Mouse (Mus musculus) liver, embryonic 11.5 days (tissue): ENCODE measurements at regions not wholly inside any gene's neighbourhood (a gene's known extent, or its start where the extent isn't known, plus 50 kb on each side); places are given as distances from the start of the nearest gene placed in this dataset.

Source experiments
- ATAC-seq: fragments of 200-750 bp; cut with Nextera tagmentation; replicated peaks from 2 replicates; pipeline ENCODE4 v1.8.0; 2017; ENCODE audit warnings: moderate number of reproducible peaks, mild to moderate bottlenecking, moderate TSS enrichment, moderate library complexity; ENCODE audit not compliant: low FRiP score
- DNase-seq: peaks from one replicate; pipeline ENCODE4 v3.0.0-alpha.2; 2017; ENCODE audit warnings: low spot score
- H3K27ac ChIP-seq: fragments of 300-500 bp; sonication (generic); 2 replicates; pipeline ENCODE4 v1.5.1; 2014; ENCODE audit warnings: mild to moderate bottlenecking, low read depth, low read length, control low read depth
- H3K27me3 ChIP-seq: fragments of 300-500 bp; sonication (generic); replicated peaks from 2 replicates; pipeline ENCODE4 v1.6.1; 2014; ENCODE audit warnings: low read length, mixed read lengths; ENCODE audit not compliant: control insufficient read depth, insufficient read depth
- H3K36me3 ChIP-seq: fragments of 300-500 bp; sonication (generic); 2 replicates; pipeline ENCODE4 v1.6.1; 2014; ENCODE audit warnings: mild to moderate bottlenecking, low read length, moderate library complexity, mixed read lengths; ENCODE audit not compliant: control insufficient read depth, insufficient read depth
- H3K4me1 ChIP-seq: fragments of 300-500 bp; sonication (generic); replicated peaks from 2 replicates; pipeline ENCODE4 v1.6.1; 2014; ENCODE audit warnings: low read length, mixed read lengths; ENCODE audit not compliant: control insufficient read depth, insufficient read depth
- H3K4me2 ChIP-seq: fragments of 300-500 bp; sonication (generic); 2 replicates; pipeline ENCODE4 v1.6.1; 2014; ENCODE audit warnings: mild to moderate bottlenecking, control low read depth, moderate library complexity
- H3K4me3 ChIP-seq: fragments of 300-500 bp; sonication (generic); 2 replicates; pipeline ENCODE4 v1.5.1; 2014; ENCODE audit warnings: low read depth, low read length, control low read depth
- H3K9ac ChIP-seq: fragments of 300-500 bp; sonication (generic); 2 replicates; pipeline ENCODE4 v1.6.1; 2014; ENCODE audit warnings: low read depth, low read length, control low read depth
- H3K9me3 ChIP-seq: fragments of 300-500 bp; sonication (generic); 2 replicates; pipeline ENCODE4 v1.6.1; 2016; ENCODE audit warnings: low read length, inconsistent platforms, mixed read lengths; ENCODE audit not compliant: control insufficient read depth
- WGBS: fragments of 180-500 bp; shearing (Covaris S2); extraction: QIAGEN DNeasy Blood & Tissue Kit; methylation state at CpG from one replicate; pipeline ENCODE4 v1.1.7; 2014; 5-methylcytosine and 5-hydroxymethylcytosine counted together

DNA sequence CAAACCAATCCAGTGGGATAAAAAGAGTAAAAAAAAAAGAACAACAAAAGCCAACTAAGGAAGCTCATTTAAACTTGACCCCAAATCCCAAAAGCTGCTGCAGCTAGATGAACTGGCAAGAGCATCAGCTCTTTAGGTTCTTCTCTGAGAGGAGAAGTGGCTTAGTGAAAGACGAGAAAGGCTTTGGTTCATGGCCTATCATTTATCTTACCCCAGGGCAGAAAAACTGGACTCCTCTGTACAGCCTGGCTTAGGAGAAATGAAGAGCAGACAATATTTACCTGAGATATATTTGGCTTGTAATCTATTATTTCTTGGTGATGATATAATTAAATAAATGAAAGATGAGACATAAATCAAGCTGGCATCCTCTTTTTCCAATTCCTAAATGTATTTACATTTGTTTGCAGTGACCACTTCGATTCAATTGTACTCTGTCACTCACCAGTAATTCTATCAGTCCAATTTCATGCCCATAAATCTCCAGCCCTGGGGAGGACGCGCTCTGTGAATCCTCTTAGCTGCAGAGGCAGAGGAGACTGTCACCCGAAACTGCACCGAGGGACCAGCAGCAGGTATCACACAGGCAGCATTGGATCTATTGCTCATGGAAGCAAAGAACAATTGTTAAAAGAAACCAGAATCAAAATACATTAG is 114.8 kb upstream of the Plpp4 start:
- Histone ChIP-seq H3K9ac (no peak overlapping the region), H3K4me3 (no peak overlapping the region), H3K27ac (no peak overlapping the region), H3K4me2 (no peak overlapping the region), H3K27me3 (no peaks in the 10 kb centered on the region), H3K36me3 (no peaks in the 10 kb centered on the region), H3K4me1 (no peaks in the 10 kb centered on the region), H3K9me3 (no peaks in the 10 kb centered on the region)
- no peak for DNase-seq
- no peak for ATAC-seq
- WGBS = 76% methylated on average over 6 of the region's 6 CpGs

DNA sequence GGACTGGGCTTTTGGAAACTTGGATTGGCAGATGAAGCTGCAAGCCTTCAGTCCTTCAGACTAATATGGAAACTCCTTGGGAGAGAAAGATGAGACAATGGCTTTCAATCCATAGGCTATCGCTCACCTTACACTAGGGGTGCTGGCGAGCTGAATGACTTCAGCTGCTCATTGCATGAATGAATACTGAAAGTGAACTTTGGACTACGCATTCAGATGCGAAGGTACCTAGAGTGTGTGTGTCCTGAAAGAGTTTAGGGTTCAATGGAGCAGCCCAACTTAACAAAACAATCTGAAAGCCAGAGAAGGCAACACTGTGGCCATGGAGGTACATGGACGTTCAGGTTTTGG is 114.3 kb upstream of the Plpp4 start:
- 65% methylated on average over 5 of the region's 5 CpGs for WGBS
- H3K27me3 ChIP-seq = no peaks in the 10 kb centered on the region
- H3K4me1 ChIP-seq = no peaks in the 10 kb centered on the region
- no peak overlapping the region for H3K4me2 ChIP-seq
- no peak overlapping the region for H3K27ac ChIP-seq
- DNase-seq = no peak
- no peaks in the 10 kb centered on the region for H3K36me3 ChIP-seq
- no peak overlapping the region for H3K9ac ChIP-seq
- no peaks in the 10 kb centered on the region for H3K9me3 ChIP-seq
- H3K4me3 ChIP-seq = no peak overlapping the region
- ATAC-seq = no peak

DNA sequence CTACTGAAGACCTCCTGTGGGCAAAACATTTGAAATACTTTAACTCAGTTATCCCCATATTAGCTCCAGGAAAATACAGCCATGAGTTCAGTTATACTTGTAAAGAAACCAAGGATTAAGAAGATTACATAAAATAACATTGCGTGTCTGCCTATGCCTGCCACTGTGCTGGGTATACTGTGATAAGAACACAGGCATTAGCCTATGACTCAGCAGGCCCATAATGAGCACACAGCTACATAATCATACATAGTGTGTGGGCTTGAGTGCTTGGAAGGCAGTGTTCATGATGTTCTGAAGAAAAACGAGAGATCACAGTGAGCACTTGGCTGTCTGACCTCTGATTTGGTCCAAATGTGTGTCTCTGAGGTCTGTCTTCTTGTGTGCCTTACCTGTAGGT is 101.3 kb upstream of the Plpp4 start:
- Histone ChIP-seq H3K9me3 (no peaks in the 10 kb centered on the region), H3K9ac (no peak overlapping the region), H3K36me3 (no peaks in the 10 kb centered on the region), H3K4me2 (no peak overlapping the region), H3K27me3 (no peaks in the 10 kb centered on the region), H3K4me3 (no peak overlapping the region), H3K4me1 (no peaks in the 10 kb centered on the region), H3K27ac (no peak overlapping the region)
- ATAC-seq (no peak; the same call in 1 of the 2 replicates), DNase-seq (no peak)
- 64% methylated on average over 2 of the region's 2 CpGs for WGBS

DNA sequence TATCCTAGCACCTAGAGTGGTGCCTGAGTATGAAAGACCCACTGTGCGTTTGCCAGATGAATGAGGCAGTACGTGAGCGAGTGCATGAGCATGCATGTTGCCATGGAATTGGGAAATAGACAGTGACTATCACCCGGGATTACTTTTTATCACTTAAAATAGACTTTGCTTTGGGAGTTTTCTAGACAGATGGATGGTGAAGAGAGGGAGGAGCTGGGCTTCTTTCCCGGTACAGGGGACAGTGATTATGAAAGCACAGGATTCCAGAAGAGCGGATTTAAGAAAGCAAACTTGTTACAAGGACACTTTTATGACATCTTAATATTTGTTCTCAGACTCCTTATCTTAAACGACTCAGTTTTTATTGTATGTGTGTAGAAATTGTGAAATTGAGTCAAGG is 86.9 kb upstream of the Plpp4 start:
- DNase-seq = no peak

DNA sequence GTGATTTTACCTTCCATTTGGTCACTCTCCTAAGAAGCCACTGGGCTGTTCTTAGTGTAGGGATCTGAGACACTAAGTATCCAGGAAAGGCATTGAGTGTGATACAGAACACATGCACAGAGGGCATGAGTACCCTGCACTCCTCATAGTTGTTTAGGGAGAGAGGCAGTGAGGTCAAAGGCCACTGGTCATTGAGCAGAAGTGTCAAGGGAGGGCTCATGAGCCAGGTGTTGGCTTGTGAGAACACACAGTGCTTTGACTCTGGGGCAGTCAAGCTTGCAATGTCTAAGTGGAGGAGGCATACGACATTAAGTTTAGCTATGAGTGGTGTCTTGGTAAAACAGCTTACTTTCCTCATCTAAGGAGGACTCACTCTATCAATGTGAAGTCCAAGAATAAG is 65.9 kb upstream of the Plpp4 start:
- 69% methylated on average over 1 of the region's 1 CpGs for WGBS
- Histone ChIP-seq H3K9me3 (no peaks in the 10 kb centered on the region), H3K27ac (no peak overlapping the region), H3K4me1 (no peaks in the 10 kb centered on the region), H3K36me3 (no peaks in the 10 kb centered on the region), H3K27me3 (no peaks in the 10 kb centered on the region), H3K9ac (no peak overlapping the region), H3K4me2 (no peak overlapping the region), H3K4me3 (no peak overlapping the region)
- ATAC-seq (no peak), DNase-seq (no peak)

More for the DNA sequence above, 86.9 kb upstream of the Plpp4 start:
- no peak overlapping the region for H3K4me2 ChIP-seq
- H3K4me1 ChIP-seq = no peaks in the 10 kb centered on the region
- no peak for ATAC-seq
- H3K9ac ChIP-seq = no peak overlapping the region
- no peak overlapping the region for H3K4me3 ChIP-seq
- 78% methylated on average over 7 of the region's 7 CpGs for WGBS
- no peaks in the 10 kb centered on the region for H3K27me3 ChIP-seq
- H3K9me3 ChIP-seq = no peaks in the 10 kb centered on the region
- no peaks in the 10 kb centered on the region for H3K36me3 ChIP-seq
- H3K27ac ChIP-seq = no peak overlapping the region

DNA sequence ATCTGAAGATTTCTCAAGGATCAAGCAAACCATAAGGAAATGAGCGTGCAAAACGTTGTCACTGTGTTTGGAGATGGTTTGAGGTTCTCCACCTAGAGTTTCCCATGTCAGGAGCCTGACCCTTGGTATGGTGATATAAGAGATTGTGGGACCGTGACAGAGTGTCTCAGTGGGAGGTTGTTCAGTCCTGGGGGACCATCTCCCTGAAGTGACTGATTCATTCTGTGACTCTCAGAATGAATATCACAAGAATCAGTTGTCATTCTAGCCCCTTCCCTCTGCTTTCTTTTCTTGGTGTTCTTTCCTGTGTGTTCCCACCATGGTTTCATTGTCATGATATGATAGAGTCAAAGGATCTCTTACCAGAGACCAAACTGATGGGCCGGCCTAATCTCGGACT is 49.8 kb upstream of the Plpp4 start:
- H3K36me3 ChIP-seq = no peaks in the 10 kb centered on the region
- no peak overlapping the region for H3K4me2 ChIP-seq
- DNase-seq (no peak), ATAC-seq (no peak)
- H3K27ac ChIP-seq = no peak overlapping the region
- 76% methylated on average over 5 of the region's 5 CpGs for WGBS
- H3K9me3 ChIP-seq = no peaks in the 10 kb centered on the region
- no peaks in the 10 kb centered on the region for H3K27me3 ChIP-seq
- no peak overlapping the region for H3K9ac ChIP-seq
- H3K4me1 ChIP-seq = no peaks in the 10 kb centered on the region
- H3K4me3 ChIP-seq = no peak overlapping the region
